Mouse (Mus musculus): Measurements from ENCODE around the gene Fam19a2.

The Fam19a2 gene

DNA sequence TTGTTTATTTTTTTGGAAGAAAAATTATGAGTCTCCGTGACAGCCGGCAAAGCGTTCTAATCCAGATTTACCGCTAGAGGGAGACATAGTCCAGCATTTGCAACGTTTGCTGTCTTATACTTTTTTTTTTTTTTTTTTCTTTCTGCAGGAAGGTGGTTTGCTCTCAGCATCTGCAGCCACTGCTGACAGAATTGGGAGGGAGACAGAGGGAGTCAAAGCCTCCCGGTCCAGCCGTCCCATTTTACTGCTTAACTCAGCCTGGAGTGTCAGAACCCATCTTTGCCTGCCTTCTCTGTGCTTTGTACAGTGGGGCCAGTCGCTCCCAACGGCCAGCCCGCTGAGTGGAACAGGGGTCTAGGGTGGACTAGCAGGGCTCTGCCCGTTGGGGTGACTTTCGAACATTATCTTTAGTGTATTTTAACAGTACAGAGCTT, at the start of gene Fam19a2:
TSS of gene Fam19a2 (plus strand) at position 121 of the 434 bp plus-strand sequence.
- peak; percentile 31 for DNase-seq (ENCODE audit: low spot score)

DNA sequence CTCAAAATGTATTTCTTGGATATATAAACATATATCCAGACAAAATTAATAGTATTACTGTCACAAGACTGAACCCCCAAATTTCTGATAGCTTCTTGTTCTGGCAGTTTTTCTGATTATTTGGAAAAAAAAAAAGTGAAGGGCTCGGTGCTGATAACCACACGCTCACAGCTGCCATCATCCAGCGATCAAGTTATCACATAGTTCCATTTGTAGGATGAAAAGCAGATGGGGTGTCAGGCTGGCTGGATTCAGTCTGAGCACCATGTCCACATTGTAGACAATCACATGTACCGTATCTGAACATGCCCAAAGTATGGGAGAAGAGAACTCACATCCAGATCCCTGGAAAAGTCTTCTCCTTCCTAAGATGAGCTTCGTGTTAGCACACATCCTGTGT, 41.0 kb upstream of the Fam19a2 start:
- no peak for DNase-seq (ENCODE audit: low spot score)

DNA sequence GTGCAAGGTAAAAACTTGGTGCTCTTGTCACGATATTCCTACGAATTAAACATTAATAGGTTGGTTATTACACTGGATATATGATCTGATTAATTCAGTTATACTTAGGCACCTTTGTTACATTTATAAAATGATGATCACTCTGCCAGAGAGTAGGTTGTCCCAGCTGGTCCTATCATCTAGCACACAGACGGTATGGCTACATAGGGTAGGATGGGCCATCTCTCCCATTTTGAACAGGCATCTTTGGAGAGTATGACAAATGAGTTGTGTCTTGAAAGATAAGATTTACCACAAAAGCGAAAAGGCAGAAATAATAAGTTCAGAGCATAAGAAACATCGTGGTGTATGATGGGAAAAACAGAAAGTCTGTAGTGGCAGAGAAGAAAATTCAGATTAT, 34.4 kb upstream of the Fam19a2 start:
- no peak for DNase-seq (ENCODE audit: low spot score)

DNA sequence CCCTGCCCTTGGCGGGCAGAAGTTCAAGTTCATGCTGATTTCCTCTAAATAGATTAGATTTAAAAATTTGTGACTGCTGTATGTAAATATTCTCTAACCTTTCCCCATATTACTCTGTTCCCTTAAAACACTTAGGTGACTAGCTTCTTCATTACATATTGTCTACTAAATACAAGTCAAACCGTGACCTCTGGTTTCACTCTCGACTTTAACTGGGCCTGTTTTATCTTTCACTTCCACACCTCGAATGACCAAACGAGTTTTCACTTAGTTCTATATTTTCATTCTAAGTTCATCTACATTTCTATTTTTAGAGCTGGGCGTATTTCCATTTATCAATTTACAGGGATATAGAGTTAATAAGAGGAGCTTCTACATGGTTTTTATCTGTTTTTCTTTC, 15.7 kb upstream of the Fam19a2 start:
- DNase-seq (ENCODE audit: low spot score): no peak

DNA sequence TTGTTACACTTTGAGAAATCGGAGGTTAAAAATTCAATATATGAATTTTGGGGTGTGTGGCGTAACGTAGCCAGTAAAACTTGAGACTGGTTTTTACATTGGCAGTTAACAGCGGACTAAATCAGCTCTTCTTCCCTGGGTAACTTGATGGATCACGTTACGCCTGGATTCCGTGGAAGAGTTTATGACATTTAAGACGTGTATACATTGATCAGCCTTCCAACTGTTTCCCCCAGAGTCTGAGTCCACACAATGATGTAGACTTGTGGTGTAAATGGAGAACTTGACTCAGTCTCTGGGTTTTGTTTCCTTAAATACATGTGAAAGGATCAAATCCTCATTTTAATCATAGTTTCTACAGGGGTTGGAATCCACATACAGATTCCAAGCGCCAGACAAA, 11.9 kb upstream of the Fam19a2 start:
- DNase-seq (ENCODE audit: low spot score): no peak

DNA sequence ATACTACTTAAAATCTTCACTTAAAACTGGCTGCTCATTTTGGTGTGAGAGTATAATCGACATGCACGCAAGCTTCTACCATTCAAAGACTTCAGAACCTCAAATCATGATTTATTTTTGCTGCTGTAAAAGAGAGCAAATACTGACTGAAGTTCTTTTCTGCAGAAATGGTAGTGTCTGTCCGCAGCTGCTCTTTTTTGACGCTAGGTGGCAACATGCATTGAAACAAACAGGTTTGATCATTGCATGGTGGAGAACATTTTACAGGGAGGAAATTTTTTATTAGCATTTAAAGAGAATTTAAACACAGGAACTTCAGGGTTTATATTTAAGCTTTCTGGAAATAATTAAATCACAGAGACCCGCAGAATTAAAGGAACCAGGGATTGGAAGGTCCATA, 9.5 kb upstream of the Fam19a2 start:
- DNase-seq (ENCODE audit: low spot score): no peak

DNA sequence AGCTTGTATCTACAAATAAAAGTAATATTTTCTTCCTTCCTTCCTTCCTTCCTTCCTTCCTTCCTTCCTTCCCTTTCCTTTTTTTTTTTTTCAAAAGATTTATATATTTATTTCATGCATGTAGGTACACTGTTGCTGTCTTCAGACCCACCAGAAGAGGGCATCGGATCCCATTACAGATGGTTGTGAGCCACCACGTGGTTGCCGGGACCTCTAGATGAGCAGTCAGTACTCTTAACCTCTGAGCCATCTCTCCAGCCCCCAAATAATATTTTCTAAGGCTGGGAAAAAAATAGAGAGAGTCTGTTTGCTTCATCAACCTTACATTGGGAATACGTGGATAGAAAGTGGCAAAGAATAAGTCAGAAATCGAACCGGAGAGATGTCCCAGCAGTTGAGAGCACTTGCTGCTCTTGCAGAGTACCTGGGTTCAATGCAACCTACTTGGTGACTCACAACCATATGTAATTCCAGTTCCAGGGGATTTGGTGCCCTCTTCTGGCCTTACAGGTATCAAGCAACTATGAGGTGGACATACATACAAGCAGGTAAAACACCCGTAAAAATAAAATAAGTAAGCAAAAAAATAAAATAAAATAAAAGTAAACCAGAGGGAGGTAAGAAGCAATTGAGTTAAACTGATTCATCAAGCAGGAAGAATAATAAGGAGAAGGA, 8.0 kb upstream of the Fam19a2 start:
- DNase-seq (ENCODE audit: low spot score): no peak

DNA sequence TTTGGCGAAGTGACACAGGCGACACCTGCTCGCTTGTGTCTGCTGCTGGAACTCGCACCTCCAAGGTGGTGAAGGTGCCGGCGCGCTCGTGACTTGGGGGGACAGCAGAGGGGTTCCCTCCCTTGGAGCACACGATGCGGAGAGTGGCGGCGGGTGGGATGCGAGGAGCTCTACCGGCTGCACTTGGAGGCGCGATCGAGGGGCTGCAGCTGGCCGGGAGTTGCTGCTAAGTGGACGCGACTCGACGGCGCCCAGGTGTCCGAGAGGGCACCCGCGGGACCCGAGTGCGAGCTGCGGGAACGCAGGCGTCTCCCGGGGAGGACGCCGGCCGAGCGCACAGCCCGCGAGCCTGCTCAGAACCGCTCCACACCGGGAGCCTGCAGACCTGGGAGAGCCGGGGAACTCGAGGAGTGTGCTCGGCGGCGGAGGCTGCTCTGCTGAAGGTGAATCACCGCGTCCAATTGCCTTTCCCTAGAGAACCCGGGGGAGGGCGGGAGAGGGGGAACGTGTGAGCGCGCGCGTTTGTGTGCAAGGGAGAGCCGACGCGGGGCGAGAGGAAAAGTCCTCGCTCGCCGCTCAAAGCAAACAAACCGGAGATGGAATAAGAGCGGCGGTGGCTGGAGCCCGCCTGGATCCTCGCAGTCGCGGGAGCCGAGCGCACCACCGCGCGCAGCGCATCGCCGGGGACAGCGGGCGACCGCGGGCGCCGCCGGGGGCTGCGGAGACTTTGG, 830 bp downstream of the Fam19a2 start:
- peak; percentile 1 for DNase-seq (ENCODE audit: low spot score)

DNA sequence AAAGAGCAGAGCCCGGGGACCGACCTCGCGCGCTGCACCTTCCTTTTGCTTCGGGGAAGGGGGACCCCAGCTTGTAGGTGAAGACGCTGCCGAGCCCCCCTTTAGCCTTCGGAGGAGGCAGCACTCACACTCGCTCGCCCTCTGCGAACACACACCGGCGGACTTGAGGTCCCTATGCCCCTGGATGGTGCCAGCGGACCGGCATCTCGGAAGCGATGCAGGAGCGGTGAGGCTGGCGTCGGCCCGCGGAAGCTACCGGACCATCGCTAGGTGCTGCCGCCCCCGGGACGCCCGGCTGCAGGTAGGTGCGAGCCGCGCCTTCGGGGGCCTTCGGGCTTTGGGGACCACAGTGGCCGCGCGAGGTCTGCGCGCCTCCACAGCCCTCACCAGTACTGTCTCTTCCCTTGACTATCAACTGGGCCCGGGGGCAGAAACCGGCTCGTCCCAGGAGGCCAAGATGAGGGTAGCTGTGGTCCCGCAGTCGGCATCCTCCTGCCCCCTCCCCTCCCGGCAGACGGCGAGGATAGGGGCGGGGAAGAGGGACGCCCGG, 1.5 kb downstream of the Fam19a2 start:
- no peak for DNase-seq (ENCODE audit: low spot score)

DNA sequence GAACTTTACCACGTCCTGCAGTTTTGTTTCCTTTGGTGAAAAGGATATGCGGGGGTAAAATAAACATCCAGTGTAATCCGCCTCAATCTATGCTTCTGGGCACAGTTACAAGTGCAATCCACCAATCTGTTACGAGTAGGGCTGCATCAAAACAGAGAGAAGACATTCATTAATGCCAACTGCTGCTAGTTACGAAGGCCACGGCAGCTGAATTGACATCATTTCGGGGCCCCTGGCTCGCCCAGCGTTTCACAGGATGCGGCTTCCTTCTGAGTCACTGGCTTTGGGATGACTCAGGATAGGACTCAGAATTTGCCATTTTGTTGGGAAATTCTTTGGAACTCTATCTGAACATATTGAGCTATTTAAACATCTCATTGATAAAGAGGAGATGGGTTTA, 4.8 kb downstream of the Fam19a2 start:
- no peak for DNase-seq (ENCODE audit: low spot score)

DNA sequence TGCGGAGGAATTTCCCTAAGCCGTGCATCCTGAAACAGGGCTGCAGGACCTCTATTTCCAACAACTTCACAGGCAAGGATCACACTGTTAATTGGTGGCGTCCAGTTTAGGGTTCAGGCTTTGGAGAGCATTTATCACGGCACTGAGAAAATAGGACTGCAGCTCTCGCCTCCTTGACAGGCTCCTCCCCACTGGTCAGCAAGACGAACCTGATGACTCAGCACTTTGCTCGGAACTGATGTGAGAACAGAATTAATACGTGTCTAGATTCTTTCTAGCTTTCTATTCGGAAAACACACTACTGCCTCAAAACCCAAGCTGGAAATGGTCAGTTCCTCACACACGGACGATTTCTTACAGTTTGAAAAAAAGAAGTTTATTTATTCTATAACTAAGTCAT, 10.8 kb downstream of the Fam19a2 start:
- DNase-seq (ENCODE audit: low spot score): no peak

DNA sequence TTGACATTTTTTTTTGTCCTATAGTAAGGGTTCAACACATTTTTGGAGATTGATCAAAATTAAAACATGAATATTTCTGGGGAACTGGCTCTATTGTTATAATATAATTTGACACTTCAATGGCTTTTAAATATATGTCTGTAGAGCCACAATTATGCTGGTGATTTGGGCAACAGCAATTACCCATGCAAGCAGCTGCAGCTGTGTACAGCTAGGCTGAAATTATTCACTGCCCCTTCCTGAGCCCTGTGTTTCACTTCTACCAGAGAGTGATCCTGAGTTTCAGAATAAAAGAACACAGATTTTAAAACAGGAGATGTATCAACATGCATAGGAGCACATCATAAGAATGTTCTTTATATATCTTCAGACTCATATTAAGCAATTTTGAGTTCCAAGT, 43.5 kb downstream of the Fam19a2 start:
- no peak for DNase-seq (ENCODE audit: low spot score)

DNA sequence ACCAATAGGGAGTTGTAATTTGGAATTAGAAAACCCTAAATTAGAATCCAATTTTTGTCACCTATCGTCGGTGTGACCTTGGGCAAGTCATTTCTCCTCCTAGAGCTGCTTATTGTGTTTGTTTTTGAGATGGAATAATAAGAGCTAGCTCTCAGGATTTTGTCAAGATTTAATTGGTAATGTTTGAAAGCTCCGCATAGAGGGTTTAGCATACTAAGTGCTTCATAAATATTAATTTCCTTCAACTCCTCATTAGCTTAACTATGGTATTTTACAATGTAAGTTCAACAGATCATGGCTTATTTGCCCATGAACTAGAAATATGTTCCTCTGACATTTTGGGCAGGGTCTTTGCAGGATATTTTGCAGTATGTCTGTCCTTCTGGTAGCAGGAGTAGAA, 62.5 kb downstream of the Fam19a2 start:
- no peak for DNase-seq (ENCODE audit: low spot score)

DNA sequence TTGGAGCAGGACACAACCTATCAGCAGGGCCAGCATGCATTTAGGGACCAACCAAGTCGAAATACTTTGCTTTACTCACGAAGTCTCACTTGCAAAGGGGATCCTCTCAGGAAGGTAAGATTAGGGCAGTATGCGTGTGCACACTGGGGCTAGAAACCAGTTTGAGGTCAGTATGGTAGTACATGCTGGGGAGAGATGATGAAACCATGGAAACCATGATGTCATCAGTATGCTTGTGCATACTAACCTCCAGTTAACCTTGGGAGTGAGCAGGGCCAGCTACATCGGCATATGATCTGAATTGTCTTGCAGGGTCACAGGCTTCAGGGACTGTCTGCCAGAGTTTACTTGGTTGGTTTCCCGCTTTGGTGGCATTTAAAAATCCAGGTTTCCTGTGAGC, 77.5 kb downstream of the Fam19a2 start:
- no peak for DNase-seq (ENCODE audit: low spot score)

DNA sequence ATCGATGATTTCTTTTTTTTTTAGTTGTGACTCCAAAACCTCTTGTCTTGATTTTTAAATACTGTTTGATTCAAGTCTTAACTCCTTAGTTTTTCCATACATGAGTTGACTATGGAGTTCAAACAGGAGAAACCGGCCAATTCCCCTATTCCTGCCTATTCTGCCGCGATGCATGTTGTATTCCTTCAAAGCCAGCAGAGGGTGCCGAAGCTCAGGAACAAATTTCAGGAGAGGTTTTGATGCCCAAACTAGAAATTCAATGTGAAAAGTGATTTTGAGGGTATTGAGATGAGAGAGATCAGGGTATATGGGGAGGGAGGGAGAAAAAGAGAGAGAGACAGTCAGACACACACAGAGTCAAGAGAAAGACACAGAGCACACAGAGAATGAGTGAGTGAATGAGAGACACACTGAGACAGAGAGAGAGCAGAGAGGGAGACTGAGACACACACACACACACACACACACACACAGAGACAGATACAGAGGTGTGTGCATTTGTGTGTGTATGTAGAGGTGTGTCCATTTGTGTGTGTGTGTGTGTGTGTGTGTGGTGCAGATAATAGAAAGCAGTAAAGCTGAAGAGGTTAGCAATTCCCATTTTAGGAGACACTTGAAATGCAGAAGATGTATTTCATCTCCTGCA, 78.9 kb downstream of the Fam19a2 start:
- peak; percentile 3 for DNase-seq (ENCODE audit: low spot score)

DNA sequence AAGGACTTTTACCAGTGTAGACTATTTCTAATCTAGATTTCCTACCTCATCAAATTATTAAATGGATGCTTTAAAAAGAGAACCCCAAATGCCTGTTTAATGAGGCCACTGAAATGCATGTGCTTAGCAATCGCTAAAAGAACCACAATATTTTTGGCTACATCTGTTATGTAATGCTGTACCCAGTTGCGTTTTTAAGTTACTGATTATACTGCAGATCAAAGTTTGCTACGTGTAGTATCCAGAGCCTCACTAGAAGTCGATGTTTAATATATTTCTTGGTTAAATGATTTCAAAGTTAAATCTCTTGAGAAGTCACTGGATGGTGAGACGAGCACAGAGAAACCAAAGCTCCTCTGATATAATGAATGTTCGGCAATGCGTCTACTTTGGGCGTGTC, 82.5 kb downstream of the Fam19a2 start:
- no peak for DNase-seq (ENCODE audit: low spot score)

DNA sequence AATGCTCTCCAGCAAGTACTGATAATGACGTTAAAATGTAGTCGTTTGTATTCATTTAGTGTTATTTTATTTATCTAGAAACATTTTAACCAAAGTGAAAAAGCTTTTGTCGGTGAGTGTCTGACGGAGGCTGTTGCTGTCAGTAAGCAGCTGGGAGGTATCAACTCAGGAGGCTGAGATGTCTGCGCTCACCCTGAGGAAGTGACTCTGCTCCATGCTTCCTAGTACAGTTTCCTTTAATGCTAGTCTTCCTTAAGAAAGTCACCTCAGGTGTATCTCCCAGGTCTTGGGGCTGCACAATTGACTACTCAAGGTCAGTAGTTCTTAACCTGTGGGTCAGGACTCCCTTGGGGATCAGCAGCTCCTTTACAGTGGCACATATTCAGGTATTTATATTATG, 89.9 kb downstream of the Fam19a2 start:
- no peak for DNase-seq (ENCODE audit: low spot score)

DNA sequence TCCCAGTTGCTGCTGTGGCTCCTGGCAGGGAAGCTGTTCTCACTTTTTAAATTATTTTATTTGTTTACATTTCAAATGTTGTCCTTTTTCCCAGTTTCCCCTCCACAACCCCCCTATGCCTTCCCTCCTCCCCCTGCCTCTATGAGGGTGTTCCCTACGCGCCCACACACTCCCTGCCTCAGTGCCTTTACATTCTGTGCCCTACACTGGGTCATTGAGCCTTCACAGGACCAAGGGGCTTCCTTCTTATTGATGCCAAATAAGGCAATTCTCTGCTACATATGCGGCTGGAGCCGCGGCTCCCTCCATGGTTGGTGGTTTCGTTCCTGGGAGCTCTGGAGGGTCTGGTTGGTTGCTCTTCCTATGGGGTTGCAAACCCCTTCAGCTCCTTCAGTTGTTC, 93.2 kb downstream of the Fam19a2 start:
- DNase-seq (ENCODE audit: low spot score): no peak

DNA sequence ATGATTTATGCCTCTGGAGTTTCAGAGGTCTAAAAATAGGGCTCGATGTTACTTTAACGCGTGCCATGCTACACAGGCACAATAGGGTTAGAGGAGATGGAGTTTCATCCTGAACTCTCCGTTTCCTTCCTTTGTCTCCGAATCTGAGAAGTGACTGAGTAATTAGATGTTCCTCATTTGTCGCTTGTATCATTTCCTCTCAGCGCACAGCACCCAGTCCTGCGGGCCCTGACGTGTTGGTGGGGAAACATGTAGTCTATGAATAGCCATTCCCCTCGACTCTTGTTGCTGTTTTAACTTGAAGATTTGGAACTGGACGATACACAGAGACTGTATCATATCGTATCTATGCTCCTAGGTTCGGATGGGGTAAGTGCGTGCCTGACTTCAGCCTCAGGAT, 96.7 kb downstream of the Fam19a2 start:
- DNase-seq (ENCODE audit: low spot score): no peak

DNA sequence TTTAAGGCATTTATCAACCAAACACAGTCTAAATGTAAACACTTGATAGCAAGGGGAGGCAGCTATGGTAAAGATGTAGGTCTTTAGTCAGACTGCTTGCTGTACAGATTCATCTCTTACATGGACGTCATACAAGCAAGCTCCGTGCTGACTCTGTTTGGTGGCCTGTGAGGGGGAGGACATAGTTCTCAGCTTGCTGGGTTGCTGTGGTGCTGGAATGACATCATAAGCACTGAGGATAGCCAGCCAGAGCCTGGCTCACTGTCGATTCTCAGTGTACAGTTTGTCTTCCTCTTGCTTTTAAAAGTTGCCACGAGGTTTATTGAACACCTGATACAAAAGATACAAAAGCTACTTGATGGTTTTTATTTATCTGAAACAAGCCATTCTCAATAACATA, 100.8 kb downstream of the Fam19a2 start:
- no peak for DNase-seq (ENCODE audit: low spot score)

DNA sequence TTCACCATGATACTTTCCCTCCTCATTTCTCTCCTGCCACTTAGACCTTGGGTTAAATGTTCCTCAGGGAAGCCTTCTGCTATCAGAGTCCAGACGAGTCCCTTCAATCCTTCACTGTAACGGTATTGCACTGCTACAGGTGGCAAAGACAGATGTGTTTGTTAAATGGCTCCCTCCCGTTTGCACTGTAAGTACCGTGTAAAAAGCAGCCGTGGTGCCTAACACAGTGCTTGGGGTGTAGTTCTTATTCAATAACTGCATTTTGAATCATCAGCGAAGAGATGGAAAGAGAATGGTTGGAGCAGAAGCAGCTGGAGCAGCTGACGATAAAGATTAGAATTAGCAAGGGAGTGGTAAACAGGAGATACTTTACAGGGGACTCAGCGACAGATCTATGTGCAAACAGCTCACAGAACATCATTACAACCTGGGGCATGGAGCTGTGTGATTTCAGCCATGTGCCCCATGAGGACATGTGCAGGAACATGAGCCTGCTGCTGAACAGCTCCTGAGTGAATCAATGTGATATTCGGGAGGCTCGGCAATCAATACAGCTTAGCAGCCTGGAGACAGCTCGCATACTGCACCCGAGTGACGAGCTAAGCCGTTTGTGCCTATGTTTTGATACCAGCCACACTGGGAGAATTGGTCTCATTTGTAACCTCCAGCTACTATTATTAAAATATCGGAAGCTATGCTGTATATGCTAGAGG, 103.5 kb downstream of the Fam19a2 start:
- no peak for DNase-seq (ENCODE audit: low spot score)

DNA sequence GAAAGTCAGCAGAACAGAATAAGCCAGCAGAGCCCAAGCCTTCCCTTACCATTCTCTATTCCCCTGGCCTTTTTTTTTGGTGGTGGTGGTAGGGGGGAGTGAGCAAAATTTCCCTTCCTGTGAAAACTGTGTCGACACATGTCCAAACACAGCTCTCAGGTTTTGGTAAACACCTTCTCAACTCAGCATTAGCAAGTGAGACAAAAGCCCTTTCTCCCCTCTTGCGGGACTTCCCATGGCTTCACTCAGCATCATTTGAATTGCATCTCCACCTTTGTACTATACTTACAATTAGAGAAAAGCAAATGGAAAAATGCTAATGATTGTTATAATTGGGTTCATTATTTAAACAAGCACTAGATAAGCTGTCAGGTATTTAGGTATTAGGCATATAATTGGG, 119.5 kb downstream of the Fam19a2 start:
- no peak for DNase-seq (ENCODE audit: low spot score)

DNA sequence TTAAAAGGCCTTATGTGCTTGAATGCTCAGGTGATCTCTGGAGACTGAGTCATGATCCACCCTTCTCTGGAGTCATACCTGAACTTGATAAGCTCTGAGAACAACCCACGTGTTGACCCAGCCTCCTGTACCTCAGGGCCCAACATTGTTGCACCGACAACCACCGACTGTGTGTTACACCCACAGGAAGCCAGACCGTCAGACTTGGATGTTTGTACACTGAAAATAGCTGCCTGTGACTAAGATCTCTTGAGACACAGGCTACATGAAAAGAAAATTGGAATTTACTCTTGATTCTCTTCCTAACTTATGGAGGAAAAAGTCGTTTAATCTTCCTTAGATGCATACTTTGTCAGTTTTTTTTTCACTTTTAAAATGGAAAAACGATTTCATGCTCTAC, 121.8 kb downstream of the Fam19a2 start:
- DNase-seq (ENCODE audit: low spot score): no peak

Measured in ovary, postnatal 14 days (tissue).